Mouse (Mus musculus): Measurements from ENCODE around the gene Olfr1513. TPM values are rescaled to one million over a fixed set of nuclear protein-coding genes. Genes with fewer than 3 reads are reported as not detected.
A peak's percentile ranks its signal among the peaks of the same experiment; 100 is the strongest.
"Not testable (repeated sequence)": the region's sequence is repeated elsewhere in the genome, so short reads cannot be mapped to it uniquely, and the experiment has no call there.

The Olfr1513 gene
- polyA plus RNA-seq, 1 experiment from 2014 or later = 0.48 TPM

DNA sequence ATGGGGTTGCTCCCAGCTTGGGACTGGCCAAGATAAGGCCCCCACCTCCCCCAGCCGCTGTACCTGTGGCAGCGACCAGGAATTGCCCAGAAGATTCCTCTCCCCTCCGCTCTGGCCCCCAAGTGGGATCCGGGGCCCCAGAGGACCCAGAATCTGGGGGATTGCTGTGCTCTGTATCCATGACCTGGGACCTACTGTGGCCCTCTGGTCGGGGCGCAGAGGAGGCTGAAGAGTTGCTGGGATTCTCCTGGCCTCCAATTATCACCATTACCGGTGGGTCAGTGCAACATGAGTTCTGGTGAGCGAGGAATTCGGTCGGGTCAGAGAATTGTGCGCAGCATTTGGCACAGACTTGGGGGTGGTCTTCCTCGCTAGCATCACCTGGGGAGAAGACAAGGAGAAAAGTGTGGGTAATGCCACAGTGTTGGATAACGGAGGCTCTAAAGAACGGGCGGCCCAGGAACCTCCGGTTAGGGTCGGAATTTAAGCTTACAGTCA lies 40.9 kb downstream of the Olfr1513 start:
- H3K36me3 ChIP-seq (ENCODE audit: control insufficient read depth, insufficient read depth, low read length) = peaks cover 26% of the 10 kb centered on the region
- peaks cover 39% of the 10 kb centered on the region for H3K4me1 ChIP-seq (ENCODE audit: control insufficient read depth, insufficient read depth, low read length)
- peak overlapping the region; percentile 95 for H3K9ac ChIP-seq (ENCODE audit: low read length)
- peak overlapping the region; percentile 91 for H3K4me2 ChIP-seq (ENCODE audit: low read depth)
- 6% methylated on average over 17 of the region's 17 CpGs for WGBS
- H3K27ac ChIP-seq (ENCODE audit: low read depth, low read length) = peak overlapping the region; percentile 85
- no peaks in the 10 kb centered on the region for H3K9me3 ChIP-seq (ENCODE audit: control insufficient read depth, low read length)
- no peaks in the 10 kb centered on the region for H3K27me3 ChIP-seq (ENCODE audit: control insufficient read depth, insufficient read depth, low read length)
- H3K4me3 ChIP-seq (ENCODE audit: low read depth, low read length) = peak overlapping the region; percentile 79
- DNase-seq (ENCODE audit: low spot score) (no peak), ATAC-seq (ENCODE audit: insufficient read depth, low FRiP score, low TSS enrichment) (no peak)

DNA sequence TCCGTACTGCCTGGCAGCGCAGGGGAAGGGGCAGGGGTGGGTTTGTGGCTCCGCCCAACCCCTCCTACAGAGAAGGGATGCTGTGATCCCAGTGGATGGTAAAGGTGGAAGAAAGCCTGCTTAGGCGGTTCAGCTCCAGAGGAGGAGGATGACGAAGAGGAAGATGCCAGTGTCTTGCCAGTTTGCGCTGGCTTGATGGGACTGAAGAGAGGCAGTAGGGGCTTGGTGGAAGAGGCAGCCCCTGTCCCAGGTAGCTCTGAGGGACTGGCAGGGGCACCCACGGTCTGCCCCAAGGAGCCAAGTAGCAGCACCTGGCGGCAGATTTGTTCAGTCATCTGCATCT lies 41.4 kb downstream of the Olfr1513 start:
- WGBS = 57% methylated on average over 8 of the region's 8 CpGs
- H3K4me1 ChIP-seq (ENCODE audit: control insufficient read depth, insufficient read depth, low read length) = peaks cover 39% of the 10 kb centered on the region
- DNase-seq (ENCODE audit: low spot score) (no peak), ATAC-seq (ENCODE audit: insufficient read depth, low FRiP score, low TSS enrichment) (no peak)
- no peaks in the 10 kb centered on the region for H3K9me3 ChIP-seq (ENCODE audit: control insufficient read depth, low read length)
- H3K4me3 ChIP-seq (ENCODE audit: low read depth, low read length) = peak overlapping the region; percentile 79
- no peak overlapping the region for H3K27ac ChIP-seq (ENCODE audit: low read depth, low read length)
- H3K4me2 ChIP-seq (ENCODE audit: low read depth) = peak overlapping the region; percentile 91
- no peaks in the 10 kb centered on the region for H3K27me3 ChIP-seq (ENCODE audit: control insufficient read depth, insufficient read depth, low read length)
- peaks cover 26% of the 10 kb centered on the region for H3K36me3 ChIP-seq (ENCODE audit: control insufficient read depth, insufficient read depth, low read length)
- H3K9ac ChIP-seq (ENCODE audit: low read length) = peak overlapping the region; percentile 95

DNA sequence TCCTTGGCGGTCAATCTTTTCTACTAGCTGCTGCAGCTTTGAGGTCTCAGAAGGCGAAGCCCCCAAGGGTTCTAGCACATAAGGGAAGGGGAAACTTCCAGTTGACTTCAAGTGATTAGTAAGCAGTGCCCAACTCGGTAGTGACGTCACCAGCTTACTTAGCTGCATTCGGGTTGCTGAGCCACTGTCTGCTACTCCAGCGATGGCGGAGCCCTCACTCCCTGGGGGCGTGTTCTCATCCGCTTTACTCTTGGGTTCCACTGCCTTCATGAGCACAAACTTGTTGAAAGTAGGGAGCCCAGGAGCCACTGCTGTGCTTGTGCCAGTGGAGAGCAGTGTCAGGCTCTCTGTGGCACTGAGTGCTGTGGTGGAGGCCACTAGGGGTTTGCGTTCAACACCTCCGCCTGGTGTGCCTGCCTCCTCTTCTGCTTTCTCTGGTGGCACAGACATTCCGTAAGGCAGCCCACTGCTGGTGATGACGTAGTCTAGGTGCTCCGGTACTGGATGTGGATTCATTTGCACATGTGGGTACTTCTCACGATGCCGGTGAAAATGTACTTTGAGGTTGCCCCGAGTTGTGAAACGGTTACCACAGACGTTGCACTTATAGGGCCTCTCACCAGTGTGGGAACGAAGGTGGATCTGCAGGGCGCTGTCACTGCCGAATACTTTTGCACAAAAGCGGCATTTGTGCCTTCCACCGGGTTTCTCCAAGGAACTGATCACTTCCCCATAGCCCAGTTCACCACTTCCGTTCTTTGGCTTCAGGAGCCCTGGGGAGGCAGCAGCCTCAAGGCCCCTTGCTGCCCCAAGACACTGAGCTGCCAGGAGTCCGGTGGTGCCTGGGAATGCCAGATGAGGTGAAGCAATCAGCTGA lies 42.0 kb downstream of the Olfr1513 start:
- Histone ChIP-seq H3K4me3 (ENCODE audit: low read depth, low read length) (peak overlapping the region; percentile 79; the same call in 1 of the 2 replicates), H3K4me1 (ENCODE audit: control insufficient read depth, insufficient read depth, low read length) (peaks cover 39% of the 10 kb centered on the region), H3K27ac (ENCODE audit: low read depth, low read length) (no peak overlapping the region), H3K4me2 (ENCODE audit: low read depth) (peak overlapping the region; percentile 91; the same call in 1 of the 2 replicates), H3K36me3 (ENCODE audit: control insufficient read depth, insufficient read depth, low read length) (peaks cover 26% of the 10 kb centered on the region), H3K9ac (ENCODE audit: low read length) (peak overlapping the region; percentile 95; the same call in 1 of the 2 replicates), H3K9me3 (ENCODE audit: control insufficient read depth, low read length) (no peaks in the 10 kb centered on the region), H3K27me3 (ENCODE audit: control insufficient read depth, insufficient read depth, low read length) (no peaks in the 10 kb centered on the region)
- 89% methylated on average over 26 of the region's 26 CpGs for WGBS
- ATAC-seq (ENCODE audit: insufficient read depth, low FRiP score, low TSS enrichment) (no peak), DNase-seq (ENCODE audit: low spot score) (no peak)

DNA sequence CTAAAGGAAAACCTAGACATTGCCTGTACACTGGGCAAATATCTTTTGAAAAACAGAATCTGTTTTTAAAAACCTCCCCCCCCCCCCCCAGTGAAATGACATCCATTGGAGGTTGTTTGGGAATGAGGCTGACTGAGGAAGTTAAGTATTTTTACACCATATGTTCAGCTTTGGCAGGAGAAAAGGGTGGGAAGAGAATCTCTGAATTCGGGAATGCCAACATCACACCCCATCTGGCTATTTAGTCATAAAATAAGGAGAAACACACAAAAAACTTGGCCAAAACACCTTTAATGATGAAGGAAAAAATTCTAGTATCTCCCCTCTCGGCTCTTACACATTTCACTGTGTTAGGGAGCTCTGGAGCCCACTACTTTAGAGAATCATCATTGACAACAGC lies 45.3 kb downstream of the Olfr1513 start:
- ATAC-seq (ENCODE audit: insufficient read depth, low FRiP score, low TSS enrichment) (no peak), DNase-seq (ENCODE audit: low spot score) (no peak)
- H3K27me3 ChIP-seq (ENCODE audit: control insufficient read depth, insufficient read depth, low read length) = no peaks in the 10 kb centered on the region
- 98% methylated on average over 2 of the region's 2 CpGs for WGBS
- H3K4me1 ChIP-seq (ENCODE audit: control insufficient read depth, insufficient read depth, low read length) = peaks cover 33% of the 10 kb centered on the region
- H3K36me3 ChIP-seq (ENCODE audit: control insufficient read depth, insufficient read depth, low read length) = peaks cover 26% of the 10 kb centered on the region
- H3K4me3 ChIP-seq (ENCODE audit: low read depth, low read length) = no peak overlapping the region
- no peak overlapping the region for H3K27ac ChIP-seq (ENCODE audit: low read depth, low read length)
- H3K9me3 ChIP-seq (ENCODE audit: control insufficient read depth, low read length) = no peaks in the 10 kb centered on the region
- H3K9ac ChIP-seq (ENCODE audit: low read length) = no peak overlapping the region
- no peak overlapping the region for H3K4me2 ChIP-seq (ENCODE audit: low read depth)

DNA sequence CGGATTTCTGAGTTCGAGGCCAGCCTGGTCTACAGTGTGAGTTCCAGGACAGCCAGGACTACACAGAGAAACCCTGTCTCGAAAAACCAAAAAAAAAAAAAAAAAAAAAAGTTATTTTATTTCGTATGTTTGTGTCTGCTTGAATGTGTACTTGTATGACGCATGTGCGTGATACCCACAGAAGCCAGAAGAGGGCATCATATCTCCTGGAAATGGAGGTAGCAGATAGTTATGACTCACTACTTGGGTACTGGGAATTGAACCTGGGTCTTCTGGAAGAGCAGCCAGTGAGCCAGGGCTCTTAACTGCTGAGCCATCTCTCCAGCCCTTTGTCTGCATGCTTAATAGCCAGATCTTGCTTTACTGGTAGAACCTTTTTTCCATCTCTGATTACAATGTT lies 45.9 kb downstream of the Olfr1513 start:
- ATAC-seq (ENCODE audit: insufficient read depth, low FRiP score, low TSS enrichment) = not testable (repeated sequence)
- 88% methylated on average over 6 of the region's 6 CpGs for WGBS

DNA sequence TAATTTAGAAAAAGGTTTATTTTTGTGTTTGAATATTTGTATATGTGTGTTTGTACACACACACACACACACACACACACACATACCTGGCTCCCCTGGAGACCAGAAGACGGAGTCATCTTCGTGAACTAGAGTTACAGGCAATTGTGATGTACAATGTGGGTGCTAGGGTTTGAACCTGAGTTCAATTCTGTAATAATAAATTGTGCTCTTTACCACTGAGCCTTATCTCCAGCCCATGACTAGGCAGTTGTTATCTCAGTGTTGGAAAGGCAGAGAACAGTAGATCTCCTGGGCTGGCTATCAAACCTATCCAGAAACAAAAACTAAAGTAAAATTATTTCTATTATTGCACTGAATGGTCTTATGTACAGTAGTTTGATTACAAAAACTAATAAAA lies 50.1 kb downstream of the Olfr1513 start:
- no peaks in the 10 kb centered on the region for H3K27me3 ChIP-seq (ENCODE audit: control insufficient read depth, insufficient read depth, low read length)
- no peak overlapping the region for H3K4me3 ChIP-seq (ENCODE audit: low read depth, low read length)
- WGBS = 100% methylated on average over 2 of the region's 2 CpGs
- DNase-seq (ENCODE audit: low spot score) = no peak
- H3K9me3 ChIP-seq (ENCODE audit: control insufficient read depth, low read length) = no peaks in the 10 kb centered on the region
- ATAC-seq (ENCODE audit: insufficient read depth, low FRiP score, low TSS enrichment) = no peak
- H3K27ac ChIP-seq (ENCODE audit: low read depth, low read length) = no peak overlapping the region
- H3K4me1 ChIP-seq (ENCODE audit: control insufficient read depth, insufficient read depth, low read length) = peaks cover 3% of the 10 kb centered on the region; the same call in 1 of the 2 replicates
- H3K4me2 ChIP-seq (ENCODE audit: low read depth) = no peak overlapping the region
- H3K9ac ChIP-seq (ENCODE audit: low read length) = no peak overlapping the region
- H3K36me3 ChIP-seq (ENCODE audit: control insufficient read depth, insufficient read depth, low read length) = no peaks in the 10 kb centered on the region

More for the DNA sequence above, 45.9 kb downstream of the Olfr1513 start:
- not testable (repeated sequence) for H3K27ac ChIP-seq (ENCODE audit: low read depth, low read length); H3K27me3 ChIP-seq (ENCODE audit: control insufficient read depth, insufficient read depth, low read length); H3K9me3 ChIP-seq (ENCODE audit: control insufficient read depth, low read length); H3K4me3 ChIP-seq (ENCODE audit: low read depth, low read length); DNase-seq (ENCODE audit: low spot score); H3K4me2 ChIP-seq (ENCODE audit: low read depth); H3K9ac ChIP-seq (ENCODE audit: low read length)
- Histone ChIP-seq H3K36me3 (ENCODE audit: control insufficient read depth, insufficient read depth, low read length) (peaks cover 26% of the 10 kb centered on the region), H3K4me1 (ENCODE audit: control insufficient read depth, insufficient read depth, low read length) (peaks cover 30% of the 10 kb centered on the region)

DNA sequence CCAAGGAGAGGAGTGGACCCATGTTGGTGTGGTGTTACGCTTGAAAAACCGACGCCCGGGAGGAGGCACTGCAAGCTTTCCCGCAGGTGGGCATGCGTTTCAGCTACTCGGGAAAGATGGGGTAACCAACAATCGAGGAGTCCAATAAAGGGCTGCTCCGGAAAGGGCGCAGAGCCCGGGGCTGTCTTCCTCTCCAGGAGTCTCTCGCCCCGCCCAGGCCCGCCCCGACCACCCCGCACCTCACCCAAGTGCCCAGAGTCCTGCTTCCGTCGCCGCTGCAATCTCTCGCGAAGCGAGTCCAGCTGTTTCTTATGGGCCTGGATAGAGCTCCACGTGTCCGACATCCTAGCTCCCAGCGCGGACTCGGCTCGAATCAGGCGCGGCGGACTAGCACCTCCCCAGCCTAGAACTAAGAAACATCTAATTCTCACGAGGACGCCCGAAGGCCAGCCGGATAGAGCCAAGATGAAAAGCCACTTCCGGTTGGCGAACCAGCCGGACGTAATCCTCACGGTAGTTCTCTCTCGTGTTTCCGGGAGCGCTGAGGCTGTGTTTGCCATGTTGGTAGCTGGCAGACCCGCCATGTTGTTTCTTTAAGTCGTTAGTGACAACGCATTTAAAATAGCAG lies 51.5 kb downstream of the Olfr1513 start, which contains the start of gene Mettl3:
Gene Mettl3 (minus strand): TSS at position 485 of the 628 bp plus-strand sequence.
- Histone ChIP-seq H3K36me3 (ENCODE audit: control insufficient read depth, insufficient read depth, low read length) (no peaks in the 10 kb centered on the region; the same call in 1 of the 2 replicates), H3K27ac (ENCODE audit: low read depth, low read length) (peak within 1 kb of the TSS; percentile 70), H3K27me3 (ENCODE audit: control insufficient read depth, insufficient read depth, low read length) (no peaks in the 10 kb centered on the region), H3K4me2 (ENCODE audit: low read depth) (peak within 1 kb of the TSS; percentile 73), H3K9ac (ENCODE audit: low read length) (peak within 1 kb of the TSS; percentile 71), H3K4me3 (ENCODE audit: low read depth, low read length) (peak within 1 kb of the TSS; percentile 56), H3K4me1 (ENCODE audit: control insufficient read depth, insufficient read depth, low read length) (peaks cover 3% of the 10 kb centered on the region; the same call in 1 of the 2 replicates), H3K9me3 (ENCODE audit: control insufficient read depth, low read length) (no peaks in the 10 kb centered on the region)
- DNase-seq (ENCODE audit: low spot score) (peak; percentile 93), ATAC-seq (ENCODE audit: insufficient read depth, low FRiP score, low TSS enrichment) (peak; percentile 92)
- under 1% methylated on average over 45 of the region's 46 CpGs for WGBS

DNA sequence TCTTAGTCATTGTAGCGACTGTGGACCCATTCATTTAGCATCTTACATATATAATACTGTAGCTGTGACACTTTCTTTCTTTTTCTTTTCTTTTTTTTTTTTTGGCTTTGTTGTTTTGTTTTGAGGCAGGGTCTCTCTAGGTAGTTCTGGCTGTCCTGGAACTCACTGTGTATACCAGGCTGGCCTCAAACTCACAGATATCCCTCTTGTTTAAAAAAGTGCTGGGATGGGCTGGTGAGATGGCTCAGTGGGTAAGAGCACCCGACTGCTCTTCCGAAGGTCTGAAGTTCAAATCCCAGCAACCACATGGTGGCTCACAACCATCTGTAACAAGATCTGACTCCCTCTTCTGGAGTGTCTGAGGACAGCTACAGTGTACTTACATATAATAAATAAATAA lies 52.7 kb downstream of the Olfr1513 start:
- H3K4me1 ChIP-seq (ENCODE audit: control insufficient read depth, insufficient read depth, low read length); H3K4me3 ChIP-seq (ENCODE audit: low read depth, low read length); H3K27me3 ChIP-seq (ENCODE audit: control insufficient read depth, insufficient read depth, low read length); H3K36me3 ChIP-seq (ENCODE audit: control insufficient read depth, insufficient read depth, low read length); H3K27ac ChIP-seq (ENCODE audit: low read depth, low read length); DNase-seq (ENCODE audit: low spot score); H3K9me3 ChIP-seq (ENCODE audit: control insufficient read depth, low read length); H3K4me2 ChIP-seq (ENCODE audit: low read depth); ATAC-seq (ENCODE audit: insufficient read depth, low FRiP score, low TSS enrichment); H3K9ac ChIP-seq (ENCODE audit: low read length): not testable (repeated sequence)
- 94% methylated on average over 3 of the region's 3 CpGs for WGBS
